Mouse (Mus musculus): ENCODE data around the gene Golph3l. TPM values are rescaled to one million over a fixed set of nuclear protein-coding genes. Genes with fewer than 3 reads are reported as not detected.
"Not testable (repeated sequence)": the region's sequence is repeated elsewhere in the genome, so short reads cannot be mapped to it uniquely, and the experiment has no call there.

Golph3l gene
- total and polyA plus RNA-seq, 2 experiments from 2014 or later = 17.3 to 19.3 TPM

DNA sequence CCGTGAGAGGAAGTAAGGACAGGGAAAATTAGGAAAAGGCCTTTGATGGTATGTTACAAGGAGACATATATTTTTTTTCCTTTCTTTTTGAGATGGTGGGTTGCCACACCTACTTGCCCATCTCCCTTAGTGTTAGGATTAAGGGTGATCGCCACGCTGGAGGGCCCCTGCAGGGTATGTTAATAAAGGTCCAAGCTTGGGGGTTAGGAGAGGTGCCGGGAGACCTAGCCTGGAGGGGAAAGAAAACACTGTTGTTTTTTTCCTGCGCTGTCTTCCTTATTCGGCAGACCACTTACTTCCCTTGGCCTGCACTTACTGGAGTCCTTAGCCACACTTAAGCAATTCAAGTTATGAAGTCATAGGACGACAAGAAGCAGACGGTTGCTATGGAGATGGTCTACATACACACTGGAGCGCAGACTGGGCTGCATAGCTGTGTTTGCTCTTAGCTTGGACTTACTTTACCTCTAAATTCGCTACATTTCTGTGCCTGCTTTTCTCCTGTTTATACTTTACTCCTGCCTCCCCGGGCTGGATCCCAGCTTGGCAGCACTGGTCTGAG lies 64.8 kb downstream of the Golph3l start:
- Histone ChIP-seq H3K4me1 (ENCODE audit: insufficient read depth, low read length) (no peaks in the 10 kb centered on the region), H3K9me3 (ENCODE audit: low read length) (no peaks in the 10 kb centered on the region), H3K4me2 (ENCODE audit: low read depth, low read length) (no peak overlapping the region), H3K27me3 (ENCODE audit: insufficient read depth, low read length) (no peaks in the 10 kb centered on the region), H3K9ac (replicated peaks; ENCODE audit: low read length) (no peak overlapping the region), H3K36me3 (ENCODE audit: insufficient read depth, low read length) (no peaks in the 10 kb centered on the region), H3K4me3 (ENCODE audit: low read length) (no peak overlapping the region), H3K27ac (peak overlapping the region; percentile 26; the same call in 1 of the 2 replicates)
- no peak for TF ChIP-seq CTCF (IDR thresholded peaks at IDR 0.05; ENCODE audit: low read depth)
- ATAC-seq (no peak), DNase-seq (ENCODE audit: low spot score) (peak; percentile 46)
- WGBS = 22% methylated on average over 11 of the region's 11 CpGs

- not testable (repeated sequence) for ATAC-seq; H3K27me3 ChIP-seq (ENCODE audit: insufficient read depth, low read length)
- WGBS = 96% methylated on average over 3 of the region's 3 CpGs
These were observed 65.6 kb downstream of the Golph3l start for GRCm38 (mm10) chr3:95654371-95654770.

DNA sequence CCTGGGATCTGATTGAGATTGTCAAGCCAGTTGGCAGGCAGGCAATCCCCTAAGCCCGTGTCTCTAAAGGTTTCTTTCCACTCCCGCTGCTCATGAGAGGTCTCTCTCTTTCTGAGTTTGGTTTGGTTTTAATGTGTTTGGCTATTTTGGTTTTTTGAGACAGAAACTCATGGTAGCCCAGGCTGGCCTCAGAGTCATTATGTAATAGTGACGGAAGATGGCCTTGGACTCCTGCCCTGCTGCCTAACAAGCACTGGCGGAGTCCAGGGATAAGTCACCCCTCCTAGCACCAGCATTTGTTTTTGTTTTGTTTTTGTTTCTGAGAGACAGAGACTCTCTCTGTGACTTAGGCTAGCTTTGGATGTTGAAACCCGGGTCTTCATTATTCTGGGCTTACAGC lies 66.7 kb downstream of the Golph3l start:
- no peaks in the 10 kb centered on the region for H3K9me3 ChIP-seq (ENCODE audit: low read length)
- no peak for TF ChIP-seq CTCF (IDR thresholded peaks at IDR 0.05; ENCODE audit: low read depth)
- no peak overlapping the region for H3K9ac ChIP-seq (replicated peaks; ENCODE audit: low read length)
- H3K4me2 ChIP-seq (ENCODE audit: low read depth, low read length) = no peak overlapping the region
- H3K36me3 ChIP-seq (ENCODE audit: insufficient read depth, low read length) = no peaks in the 10 kb centered on the region
- no peak for ATAC-seq
- H3K27me3 ChIP-seq (ENCODE audit: insufficient read depth, low read length) = no peaks in the 10 kb centered on the region
- no peaks in the 10 kb centered on the region for H3K4me1 ChIP-seq (ENCODE audit: insufficient read depth, low read length)
- no peak overlapping the region for H3K27ac ChIP-seq
- H3K4me3 ChIP-seq (ENCODE audit: low read length) = no peak overlapping the region
- WGBS = 85% methylated on average over 5 of the region's 5 CpGs
- no peak for DNase-seq (ENCODE audit: low spot score)

More at GRCm38 (mm10) chr3:95654371-95654770, 65.6 kb downstream of the Golph3l start:
- not testable (repeated sequence) for H3K9ac ChIP-seq (replicated peaks; ENCODE audit: low read length); H3K4me1 ChIP-seq (ENCODE audit: insufficient read depth, low read length); H3K4me3 ChIP-seq (ENCODE audit: low read length); H3K27ac ChIP-seq; H3K9me3 ChIP-seq (ENCODE audit: low read length); DNase-seq (ENCODE audit: low spot score); H3K4me2 ChIP-seq (ENCODE audit: low read depth, low read length); H3K36me3 ChIP-seq (ENCODE audit: insufficient read depth, low read length)

DNA sequence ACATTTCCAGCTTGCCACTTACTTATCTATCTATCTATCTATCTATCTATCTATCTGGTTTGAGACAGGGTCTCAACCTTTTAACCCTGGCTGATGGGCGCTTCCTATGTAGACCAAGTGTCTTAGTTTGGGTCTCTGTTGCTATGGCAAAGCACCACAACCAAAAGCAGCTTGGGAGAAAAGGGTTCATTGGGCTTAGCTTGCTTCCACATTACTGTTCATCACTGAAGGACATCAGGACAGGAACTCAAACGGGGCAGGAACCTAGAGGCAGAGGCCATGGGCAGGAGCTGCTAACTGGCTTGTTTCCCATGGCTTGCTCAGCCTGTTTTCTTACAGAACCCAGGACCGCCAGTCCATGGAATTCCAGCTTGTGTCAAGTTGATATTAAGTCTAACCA lies 68.4 kb downstream of the Golph3l start:
- DNase-seq (ENCODE audit: low spot score) = no peak
- Histone ChIP-seq H3K36me3 (ENCODE audit: insufficient read depth, low read length) (no peaks in the 10 kb centered on the region; the same call in 1 of the 2 replicates), H3K27me3 (ENCODE audit: insufficient read depth, low read length) (no peaks in the 10 kb centered on the region), H3K4me1 (ENCODE audit: insufficient read depth, low read length) (0 out of 2 replicates have a peak, but pooled peaks cover 10% of the 10 kb centered on the region), H3K9ac (replicated peaks; ENCODE audit: low read length) (no peak overlapping the region), H3K9me3 (ENCODE audit: low read length) (no peaks in the 10 kb centered on the region), H3K4me3 (ENCODE audit: low read length) (no peak overlapping the region), H3K4me2 (ENCODE audit: low read depth, low read length) (no peak overlapping the region), H3K27ac (no peak overlapping the region)
- WGBS = 89% methylated on average over 3 of the region's 3 CpGs
- ATAC-seq = no peak
- no peak for TF ChIP-seq CTCF (IDR thresholded peaks at IDR 0.05; ENCODE audit: low read depth)

DNA sequence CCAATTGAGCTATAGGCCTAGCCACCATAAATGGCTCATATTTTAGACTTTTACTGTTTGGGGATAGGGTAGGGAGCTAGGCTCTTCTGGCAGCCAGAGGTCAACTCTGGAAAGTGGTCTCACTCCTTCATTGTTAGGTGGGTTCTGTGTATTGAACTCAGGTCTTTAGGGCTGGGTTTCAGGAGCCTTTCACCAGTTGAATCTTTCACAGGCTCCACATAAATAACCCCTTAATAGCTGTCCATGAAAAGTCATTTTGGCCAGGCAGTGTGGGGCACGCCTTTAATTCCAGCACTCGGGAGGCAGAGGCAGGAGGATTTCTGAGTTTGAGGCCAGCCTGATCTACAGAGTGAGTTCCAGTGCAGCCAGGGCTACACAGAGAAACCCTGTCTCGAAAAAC lies 69.0 kb downstream of the Golph3l start:
- no peak for TF ChIP-seq CTCF (IDR thresholded peaks at IDR 0.05; ENCODE audit: low read depth)
- Histone ChIP-seq H3K4me1 (ENCODE audit: insufficient read depth, low read length) (peaks cover 16% of the 10 kb centered on the region; the same call in 1 of the 2 replicates), H3K36me3 (ENCODE audit: insufficient read depth, low read length) (no peaks in the 10 kb centered on the region; the same call in 1 of the 2 replicates), H3K4me2 (ENCODE audit: low read depth, low read length) (peak overlapping the region; percentile 97), H3K27ac (peak overlapping the region; percentile 99; the same call in 1 of the 2 replicates), H3K27me3 (ENCODE audit: insufficient read depth, low read length) (no peaks in the 10 kb centered on the region), H3K9me3 (ENCODE audit: low read length) (no peaks in the 10 kb centered on the region), H3K9ac (replicated peaks; ENCODE audit: low read length) (no peak overlapping the region; the same call in 1 of the 2 replicates), H3K4me3 (ENCODE audit: low read length) (0 out of 2 replicates have a peak overlapping the region, but pooled peaks have one; percentile 79)
- ATAC-seq (no peak), DNase-seq (ENCODE audit: low spot score) (no peak)
- 85% methylated on average over 3 of the region's 3 CpGs for WGBS

GRCm38 (mm10) chr3:95658236-95658867 lies 69.6 kb downstream of the Golph3l start, which contains the start of gene Mcl1:
Gene Mcl1 (plus strand): TSS chr3:95658788.
- H3K4me2 ChIP-seq (ENCODE audit: low read depth, low read length) = peak within 1 kb of the TSS; percentile 97
- H3K36me3 ChIP-seq (ENCODE audit: insufficient read depth, low read length) = no peaks in the 10 kb centered on the region; the same call in 1 of the 2 replicates
- peaks cover 17% of the 10 kb centered on the region; the same call in 1 of the 2 replicates for H3K4me1 ChIP-seq (ENCODE audit: insufficient read depth, low read length)
- H3K9me3 ChIP-seq (ENCODE audit: low read length) = no peaks in the 10 kb centered on the region
- under 1% methylated on average over 41 of the region's 43 CpGs for WGBS
- H3K27me3 ChIP-seq (ENCODE audit: insufficient read depth, low read length) = no peaks in the 10 kb centered on the region
- peak; percentile 97 for DNase-seq (ENCODE audit: low spot score)
- H3K27ac ChIP-seq = peak within 1 kb of the TSS; percentile 99
- ATAC-seq = peak; percentile 97
- TF ChIP-seq CTCF (IDR thresholded peaks at IDR 0.05; ENCODE audit: low read depth) = peak; percentile 17; the same call in 1 of the 2 replicates
- peak within 1 kb of the TSS; percentile 99 for H3K9ac ChIP-seq (replicated peaks; ENCODE audit: low read length)
- H3K4me3 ChIP-seq (ENCODE audit: low read length) = peak within 1 kb of the TSS; percentile 79
